Mouse (Mus musculus) heart, adult 2 months (tissue): ENCODE measurements around the gene Gpr146. TPM values are rescaled to one million over a fixed set of nuclear protein-coding genes. Genes with fewer than 3 reads are reported as not detected.

Experiments used
- DNase-seq, 2 experiments: peaks; one replicate each; pipeline ENCODE4 v3.0.0; 2021
- H3K27ac ChIP-seq: fragments of 200-600 bp; 2 replicates; pipeline ENCODE4 v1.8.1; 2022
- H3K27me3 ChIP-seq: fragments of 200-500 bp; 2 replicates; pipeline ENCODE4 v1.6.1; 2012; ENCODE audit warnings: mild to moderate bottlenecking, low read length, inconsistent platforms, mixed read lengths; ENCODE audit not compliant: control insufficient read depth, insufficient read depth
- H3K36me3 ChIP-seq: fragments of 200-500 bp; 2 replicates; pipeline ENCODE4 v1.6.1; 2012; ENCODE audit warnings: low read length, inconsistent platforms; ENCODE audit not compliant: control insufficient read depth, insufficient read depth
- H3K4me1 ChIP-seq: fragments of 200-500 bp; 2 replicates; pipeline ENCODE4 v1.6.1; 2011; ENCODE audit warnings: low read length; ENCODE audit not compliant: control insufficient read depth, insufficient read depth
- H3K4me3 ChIP-seq: fragments of 200-600 bp; 2 replicates; pipeline ENCODE4 v1.8.1; 2022
- H3K79me2 ChIP-seq: fragments of 200-500 bp; replicated peaks from 2 replicates; pipeline ENCODE4 v1.6.1; 2012; ENCODE audit warnings: mild to moderate bottlenecking, inconsistent platforms, low read length, moderate library complexity, mixed read lengths; ENCODE audit not compliant: control insufficient read depth, insufficient read depth
- H3K9ac ChIP-seq: fragments of 200-500 bp; 2 replicates; pipeline ENCODE4 v1.6.1; 2012; ENCODE audit warnings: low read depth, mild to moderate bottlenecking, control low read depth, inconsistent platforms, low read length, mixed read lengths
- CTCF ChIP-seq: fragments of 200-600 bp; IDR thresholded peaks from 2 replicates; pipeline ENCODE4 v1.8.1; 2022; ENCODE audit warnings: antibody characterized with exemption, mild to moderate bottlenecking, moderate library complexity
- EP300 ChIP-seq: fragments of 200-500 bp; IDR thresholded peaks from 2 replicates; pipeline ENCODE4 v1.6.1; 2011; ENCODE audit warnings: low read depth, low read length, control low read depth; ENCODE audit not compliant: insufficient read depth
- POLR2A ChIP-seq: fragments of 200-500 bp; IDR thresholded peaks from 2 replicates; pipeline ENCODE4 v1.6.1; 2011; ENCODE audit warnings: mild to moderate bottlenecking, low read depth, low read length, control low read depth; ENCODE audit not compliant: insufficient read depth
- WGBS: fragments of 180-500 bp; shearing (Covaris S2); methylation state at CpG from one replicate; pipeline ENCODE4 v1.1.7; 2018; 5-methylcytosine and 5-hydroxymethylcytosine counted together
- intact Hi-C: fragments of 180-260 bp; cut with DNase I; formaldehyde crosslinking; loops from one replicate; pipeline ENCODE4 v1.15.1; 2025
- polyA plus RNA-seq: library from polyadenylated mRNA; depleted of rRNA; stranded (reverse); fragments of >200 nt; gene quantifications from 2 replicates; pipeline ENCODE4 v1.2.3, GENCODE M21; 2012
- total RNA-seq, 2 experiments: library from RNA; stranded (reverse); gene quantifications; 2 replicates each; pipeline ENCODE4 v1.2.3; 2021

Gene Gpr146
- total and polyA plus RNA-seq, 3 experiments: 42.9 to 62.4 (median 56.6) TPM

DNA sequence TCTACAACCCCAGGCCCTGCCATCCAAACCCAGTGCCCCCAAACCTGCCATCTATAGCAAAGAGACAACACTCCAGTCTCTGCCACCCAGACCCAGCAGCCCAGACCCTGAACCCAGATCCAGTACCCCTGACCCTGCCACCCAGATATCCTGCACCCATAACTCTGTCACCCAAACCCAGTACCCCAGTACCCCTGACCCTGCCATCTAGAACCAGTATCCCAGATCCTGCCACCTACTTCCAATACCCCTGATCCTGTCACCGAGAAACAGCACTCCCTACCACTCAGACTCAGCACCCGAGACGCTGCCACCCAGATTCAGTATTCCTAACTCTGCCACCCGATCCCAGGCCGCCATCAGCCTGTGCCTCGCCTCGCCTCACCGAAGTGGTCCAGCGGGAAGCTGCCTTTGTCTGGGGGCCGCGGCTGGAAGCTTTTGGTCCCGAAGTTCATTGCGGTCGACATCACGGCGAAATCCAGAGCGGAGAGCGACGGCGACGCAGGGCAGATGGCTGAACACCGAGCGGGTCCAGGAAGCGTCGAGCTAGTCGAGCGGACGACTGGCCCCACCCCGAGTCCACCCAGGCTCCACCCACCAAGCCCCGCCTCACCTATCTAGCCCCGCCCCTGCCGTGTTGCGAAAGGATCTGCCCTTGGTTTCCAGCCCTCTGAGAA is 32.7 kb upstream of the Gpr146 start:
- under 1% methylated on average over 33 of the region's 33 CpGs for WGBS
- H3K27me3 ChIP-seq: no peaks in the 10 kb centered on the region
- DNase-seq: peak; percentile 95 to 98
- intact Hi-C loops: loop anchor here (5.0 kb wide), 1 partner anchor 137 kb away; the partner anchor contains the start of gene Zfand2a
- H3K79me2 ChIP-seq: no peaks in the 10 kb centered on the region
- TF ChIP-seq CTCF (no peak), POLR2A (peak; percentile 93), EP300 (0 out of 2 replicates have a peak, but pooled peaks have one; percentile 56)
- peaks cover 1% of the 10 kb centered on the region; the same call in 1 of the 2 replicates for H3K4me1 ChIP-seq
- peak overlapping the region; percentile 91 for H3K9ac ChIP-seq
- H3K36me3 ChIP-seq: no peaks in the 10 kb centered on the region
- H3K4me3 ChIP-seq: peak overlapping the region; percentile 88
- peak overlapping the region; percentile 93 for H3K27ac ChIP-seq

DNA sequence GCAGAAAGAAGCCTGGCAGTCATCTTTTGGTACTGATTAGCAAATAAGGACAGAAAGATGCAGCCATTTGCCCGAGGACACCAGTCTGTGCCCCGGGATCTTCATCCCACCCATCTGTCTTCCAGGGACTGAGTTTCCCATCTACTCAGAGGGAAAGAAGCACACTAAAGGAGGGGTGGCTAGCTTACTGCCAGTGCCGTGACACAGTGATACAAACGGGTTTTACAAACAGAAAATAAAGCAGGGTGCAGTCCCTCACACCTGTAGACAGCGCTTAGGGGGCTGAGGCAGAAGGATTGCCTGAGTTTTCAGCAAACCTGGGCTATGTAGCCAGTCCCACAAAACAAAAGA is 32.2 kb upstream of the Gpr146 start:
- Histone ChIP-seq H3K79me2 (no peaks in the 10 kb centered on the region), H3K4me1 (peaks cover 1% of the 10 kb centered on the region; the same call in 1 of the 2 replicates), H3K9ac (no peak overlapping the region), H3K27ac (peak overlapping the region; percentile 65), H3K36me3 (no peaks in the 10 kb centered on the region), H3K4me3 (peak overlapping the region; percentile 28), H3K27me3 (no peaks in the 10 kb centered on the region)
- 16% methylated on average over 5 of the region's 5 CpGs for WGBS
- no peak for TF ChIP-seq CTCF
- TF ChIP-seq POLR2A: no peak
- no peak for TF ChIP-seq EP300
- DNase-seq: no peak
- intact Hi-C loops: no loop called here

DNA sequence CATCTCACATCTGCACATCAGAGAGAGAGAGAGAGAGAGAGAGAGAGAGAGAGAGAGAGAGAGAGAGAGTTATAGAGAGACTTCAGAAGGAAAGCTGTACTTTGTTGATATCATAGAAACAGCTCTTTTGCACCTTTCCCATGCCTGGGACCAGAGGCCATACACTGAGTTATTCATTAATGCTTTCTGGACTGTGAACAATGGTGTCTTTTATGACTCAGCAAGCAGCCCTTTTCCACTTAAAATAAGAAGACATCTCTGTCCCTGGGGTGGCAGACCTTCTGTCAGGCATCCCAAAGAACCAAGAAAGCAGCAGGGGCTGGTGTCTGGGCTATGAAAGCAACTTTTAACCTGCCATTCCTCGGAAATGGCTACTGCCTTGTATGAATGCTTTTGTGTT is 30.3 kb upstream of the Gpr146 start:
- intact Hi-C loops: no loop called here
- peaks cover 1% of the 10 kb centered on the region; the same call in 1 of the 2 replicates for H3K4me1 ChIP-seq
- DNase-seq: no peak
- H3K4me3 ChIP-seq: no peak overlapping the region
- WGBS: 76% methylated on average over 1 of the region's 1 CpGs
- H3K9ac ChIP-seq: no peak overlapping the region
- TF ChIP-seq EP300: no peak
- TF ChIP-seq POLR2A: no peak
- no peak for TF ChIP-seq CTCF
- no peak overlapping the region for H3K27ac ChIP-seq
- H3K27me3 ChIP-seq: no peaks in the 10 kb centered on the region
- no peaks in the 10 kb centered on the region for H3K79me2 ChIP-seq
- H3K36me3 ChIP-seq: no peaks in the 10 kb centered on the region

DNA sequence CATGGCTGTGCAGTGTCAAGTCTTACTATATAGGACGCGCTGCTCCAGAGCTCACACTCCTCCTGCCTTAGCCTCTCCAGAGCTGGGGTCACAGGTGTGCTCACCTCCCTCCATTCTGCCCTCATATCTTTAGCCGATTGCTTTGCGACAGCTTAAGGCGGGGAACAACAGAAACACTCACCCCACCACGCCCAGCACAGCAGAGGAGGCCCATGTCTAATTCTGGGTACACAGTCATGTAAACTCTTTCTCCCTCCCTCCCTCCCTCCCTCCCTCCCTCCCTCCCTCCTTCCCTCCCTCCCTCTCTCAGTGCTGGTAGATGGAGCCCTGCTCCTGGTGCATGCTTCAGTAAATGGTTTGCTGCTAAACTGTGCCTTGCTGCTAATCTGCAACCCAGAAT is 27.8 kb upstream of the Gpr146 start:
- WGBS: 68% methylated on average over 6 of the region's 6 CpGs
- H3K27me3 ChIP-seq: no peaks in the 10 kb centered on the region
- no peak for TF ChIP-seq EP300
- no peak for TF ChIP-seq POLR2A
- TF ChIP-seq CTCF: no peak
- no peak for DNase-seq
- no peaks in the 10 kb centered on the region for H3K4me1 ChIP-seq
- no peaks in the 10 kb centered on the region for H3K79me2 ChIP-seq
- H3K4me3 ChIP-seq: no peak overlapping the region
- H3K9ac ChIP-seq: no peak overlapping the region
- no peaks in the 10 kb centered on the region for H3K36me3 ChIP-seq
- intact Hi-C loops: no loop called here
- H3K27ac ChIP-seq: no peak overlapping the region

DNA sequence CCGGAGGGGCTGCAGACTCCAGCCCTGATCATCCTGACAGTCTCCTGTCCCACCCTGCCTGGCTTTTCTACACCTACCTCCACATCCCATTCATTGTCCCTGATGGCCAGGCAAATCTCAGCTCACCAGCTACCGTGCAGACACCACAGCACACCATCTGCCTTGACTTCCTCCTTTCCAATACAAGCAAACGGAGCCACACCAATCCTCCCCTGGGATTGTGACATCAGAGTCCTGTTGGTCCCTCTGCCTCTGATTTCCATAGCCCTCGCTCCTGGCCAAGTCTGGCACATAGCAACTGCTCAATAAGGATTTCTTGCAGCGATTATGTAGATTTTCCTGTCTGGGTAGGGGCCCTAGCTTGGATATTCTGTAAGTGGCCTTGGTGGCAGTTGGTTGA is 26.4 kb upstream of the Gpr146 start, which contains the start of gene Cox19:
Gene Cox19 (minus strand): TSS at position 285 of the 400 bp plus-strand sequence.
- TF ChIP-seq POLR2A: no peak
- no peak for TF ChIP-seq CTCF
- no peak for TF ChIP-seq EP300
- no peak within 1 kb of the TSS for H3K9ac ChIP-seq
- H3K79me2 ChIP-seq: no peaks in the 10 kb centered on the region
- no peak within 1 kb of the TSS for H3K4me3 ChIP-seq
- 48% methylated on average over 5 of the region's 5 CpGs for WGBS
- H3K27ac ChIP-seq: no peak within 1 kb of the TSS
- no peaks in the 10 kb centered on the region for H3K36me3 ChIP-seq
- no peak for DNase-seq
- no peaks in the 10 kb centered on the region for H3K27me3 ChIP-seq
- intact Hi-C loops: no loop called here
- no peaks in the 10 kb centered on the region for H3K4me1 ChIP-seq

DNA sequence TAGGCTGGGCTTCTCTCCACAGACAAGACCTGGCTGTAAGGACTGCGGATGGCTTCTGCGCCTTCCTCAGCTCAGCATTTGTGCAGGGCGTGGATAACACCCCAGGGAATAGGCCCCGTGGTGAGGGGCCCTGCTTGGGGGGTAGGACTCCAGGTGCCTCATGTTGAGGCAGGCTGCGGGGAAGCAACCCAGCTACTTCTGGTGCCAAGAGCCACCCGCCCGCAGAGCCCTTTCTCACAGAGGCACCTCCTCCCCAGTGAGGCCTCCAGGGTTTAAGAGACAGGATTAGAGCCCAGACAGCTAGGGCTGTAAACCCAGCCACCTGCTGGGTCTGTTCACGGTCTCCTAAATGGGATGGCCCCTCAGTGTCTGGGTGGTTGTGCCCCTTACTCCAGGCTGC is 25.9 kb upstream of the Gpr146 start:
- no peak overlapping the region for H3K27ac ChIP-seq
- DNase-seq: no peak
- H3K4me3 ChIP-seq: no peak overlapping the region
- no peaks in the 10 kb centered on the region for H3K79me2 ChIP-seq
- no peak overlapping the region for H3K9ac ChIP-seq
- no peaks in the 10 kb centered on the region for H3K36me3 ChIP-seq
- no peaks in the 10 kb centered on the region for H3K27me3 ChIP-seq
- TF ChIP-seq POLR2A: no peak
- no peak for TF ChIP-seq EP300
- H3K4me1 ChIP-seq: no peaks in the 10 kb centered on the region
- intact Hi-C loops: no loop called here
- WGBS: 51% methylated on average over 8 of the region's 8 CpGs
